Mouse (Mus musculus) lung, postnatal 0 days (tissue): ENCODE measurements at regions not wholly inside any gene's neighbourhood (a gene's known extent, or its start where the extent isn't known, plus 50 kb on each side); places are given as distances from the start of the nearest gene placed in this dataset.

ENCODE experiments used
- CTCF ChIP-seq: IDR thresholded peaks from 2 replicates; pipeline ENCODE4 v1.5.1; 2016; ENCODE audit warnings: antibody characterized with exemption, mild to moderate bottlenecking
- EP300 ChIP-seq: IDR thresholded peaks from 2 replicates; pipeline ENCODE4 v1.6.1; 2016; ENCODE audit warnings: antibody characterized with exemption, mild to moderate bottlenecking, control low read depth

DNA sequence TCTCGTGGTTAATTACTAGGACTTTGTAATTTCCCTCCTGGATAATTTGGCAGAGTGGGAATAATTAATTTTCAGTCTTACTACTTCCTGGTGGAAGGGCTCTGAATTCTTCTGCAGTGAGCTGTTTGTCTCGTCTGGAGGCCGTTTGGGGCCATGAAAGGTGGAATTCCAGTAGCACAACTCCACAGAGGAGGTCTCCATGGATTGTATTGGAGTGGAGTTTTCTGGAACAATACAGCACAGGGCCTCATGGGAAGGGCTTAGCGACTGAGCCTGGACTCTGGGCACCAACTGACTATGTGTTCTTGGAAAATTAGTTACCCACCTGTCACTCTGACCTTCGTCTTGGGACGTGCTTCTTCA is 197.1 kb downstream of the Xxylt1 start:
- TF ChIP-seq CTCF (no peak), EP300 (no peak)
